Mouse (Mus musculus): ENCODE measurements around the gene Fcer1g. TPM values are rescaled to one million over a fixed set of nuclear protein-coding genes. Genes with fewer than 3 reads are reported as not detected.

Gene Fcer1g
- polyA plus RNA-seq, 1 experiment from 2014 or later: 115 TPM

DNA sequence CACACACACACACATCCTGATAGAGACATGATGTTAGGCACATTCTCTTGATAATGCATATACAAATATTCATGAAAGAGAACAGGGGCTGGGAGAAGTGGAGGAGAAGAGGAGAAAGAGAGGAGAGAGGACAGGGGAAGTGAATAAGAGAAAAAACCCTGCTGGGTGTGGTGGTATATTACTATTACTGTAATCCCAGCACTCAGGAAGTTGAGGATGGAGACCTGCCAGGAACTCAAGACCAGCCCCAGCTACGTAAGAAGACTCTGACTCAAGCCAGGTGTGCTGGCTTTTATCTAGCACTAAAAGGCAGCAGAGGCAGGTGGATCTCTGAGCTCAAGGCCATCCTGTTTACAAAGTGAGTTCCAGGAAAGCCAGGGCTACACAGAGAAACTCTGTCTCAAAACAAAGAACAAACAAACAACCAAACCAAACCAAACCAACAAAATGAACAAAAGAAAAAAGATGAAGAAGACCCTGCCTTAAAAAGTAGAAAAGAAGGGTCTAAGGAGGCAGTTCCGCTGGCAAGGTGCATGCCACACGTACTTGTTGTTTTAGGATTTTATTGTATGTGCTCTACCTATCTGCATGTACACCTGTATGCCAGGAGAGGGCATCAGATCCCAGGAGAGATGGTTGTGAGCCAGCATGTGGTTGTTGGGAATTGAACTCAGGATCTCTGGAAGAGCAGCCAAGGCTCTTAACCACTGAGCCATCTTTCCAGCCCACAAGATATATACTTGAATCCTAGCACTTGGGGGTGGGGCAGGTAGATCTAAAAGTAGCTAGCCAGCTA is 29.7 kb upstream of the Fcer1g start:
- Histone ChIP-seq H3K9ac (no peak overlapping the region), H3K27ac (replicated peaks) (no peak overlapping the region), H3K27me3 (peaks cover 42% of the 10 kb centered on the region), H3K9me3 (replicated peaks) (no peaks in the 10 kb centered on the region), H3K36me3 (replicated peaks) (no peaks in the 10 kb centered on the region), H3K4me1 (replicated peaks) (peaks cover 27% of the 10 kb centered on the region), H3K4me2 (no peak overlapping the region), H3K4me3 (replicated peaks) (no peak overlapping the region)
- WGBS (ENCODE audit: insufficient replicate concordance): 58% methylated on average over 3 of the region's 3 CpGs
- no peak for ATAC-seq (ENCODE audit: insufficient read depth)

- H3K4me3 ChIP-seq (replicated peaks): no peak overlapping the region
- H3K4me1 ChIP-seq (replicated peaks): peaks cover 26% of the 10 kb centered on the region
- no peaks in the 10 kb centered on the region for H3K9me3 ChIP-seq (replicated peaks)
- 0% methylated on average over 2 of the region's 2 CpGs for WGBS (ENCODE audit: insufficient replicate concordance)
- peaks cover 44% of the 10 kb centered on the region for H3K27me3 ChIP-seq
- H3K9ac ChIP-seq: no peak overlapping the region
- H3K4me2 ChIP-seq: no peak overlapping the region
- no peak overlapping the region for H3K27ac ChIP-seq (replicated peaks)
- no peaks in the 10 kb centered on the region for H3K36me3 ChIP-seq (replicated peaks)
- ATAC-seq (ENCODE audit: insufficient read depth): peak; percentile 33; the same call in 1 of the 2 replicates
Observed at GRCm38 (mm10) chr1:171263185-171263611, 29.0 kb upstream of the Fcer1g start.

DNA sequence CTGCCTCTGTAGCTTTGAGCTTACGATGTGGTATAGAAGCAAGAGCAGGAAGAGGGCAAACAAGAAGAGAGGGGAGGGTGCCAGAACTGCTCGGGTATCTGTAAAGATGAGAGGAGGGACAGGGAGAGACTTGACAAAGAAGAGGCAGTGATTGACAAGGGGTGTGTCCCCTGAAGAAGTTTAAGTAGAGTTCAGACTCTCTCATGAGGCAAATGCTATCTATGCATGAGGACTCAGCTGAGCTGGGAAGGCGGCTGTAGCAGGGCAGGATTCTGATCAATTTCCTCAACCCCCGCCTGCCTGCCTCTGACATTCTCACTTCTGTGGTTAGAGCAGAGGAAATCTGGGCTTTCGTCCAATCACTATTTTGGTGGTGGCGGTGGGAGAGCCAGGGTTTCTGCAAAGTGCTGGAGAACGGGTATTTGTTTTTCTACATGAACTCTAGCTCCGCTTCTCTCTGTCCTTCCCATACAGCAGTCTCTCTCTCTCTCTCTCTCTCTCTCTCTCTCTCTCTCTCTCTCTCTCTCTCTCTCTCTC is 28.5 kb upstream of the Fcer1g start:
- H3K4me1 ChIP-seq (replicated peaks): peaks cover 26% of the 10 kb centered on the region
- H3K4me3 ChIP-seq (replicated peaks): no peak overlapping the region
- peaks cover 44% of the 10 kb centered on the region for H3K27me3 ChIP-seq
- ATAC-seq (ENCODE audit: insufficient read depth): peak; percentile 13; the same call in 1 of the 2 replicates
- H3K27ac ChIP-seq (replicated peaks): peak overlapping the region; percentile 57; the same call in 1 of the 2 replicates
- no peaks in the 10 kb centered on the region for H3K9me3 ChIP-seq (replicated peaks)
- H3K4me2 ChIP-seq: peak overlapping the region; percentile 37
- WGBS (ENCODE audit: insufficient replicate concordance): 2% methylated on average over 8 of the region's 8 CpGs
- no peaks in the 10 kb centered on the region for H3K36me3 ChIP-seq (replicated peaks)
- no peak overlapping the region for H3K9ac ChIP-seq

DNA sequence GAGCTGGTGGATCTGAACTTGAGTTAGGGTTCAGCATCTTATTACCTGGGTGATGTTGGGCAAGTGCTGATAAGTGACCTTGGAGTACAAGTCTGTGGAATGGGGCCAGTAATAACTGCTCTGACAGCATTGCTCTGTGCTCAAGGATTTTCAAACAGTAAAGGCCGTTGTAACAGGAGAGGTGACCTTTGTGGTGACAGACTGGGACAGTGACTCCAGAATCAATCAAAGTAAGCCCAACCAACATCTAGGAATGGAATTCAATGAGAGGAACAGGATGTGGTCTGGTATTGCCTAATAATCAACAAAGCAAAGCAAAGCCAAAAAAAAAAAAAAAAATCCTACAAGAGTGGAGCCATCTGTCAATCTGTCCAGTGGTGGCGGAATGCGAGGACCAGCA is 26.2 kb upstream of the Fcer1g start:
- no peak for ATAC-seq (ENCODE audit: insufficient read depth)
- Histone ChIP-seq H3K4me3 (replicated peaks) (no peak overlapping the region), H3K36me3 (replicated peaks) (no peaks in the 10 kb centered on the region), H3K4me2 (no peak overlapping the region), H3K27ac (replicated peaks) (no peak overlapping the region), H3K4me1 (replicated peaks) (peaks cover 21% of the 10 kb centered on the region), H3K27me3 (peaks cover 51% of the 10 kb centered on the region), H3K9me3 (replicated peaks) (no peaks in the 10 kb centered on the region), H3K9ac (no peak overlapping the region)
- WGBS (ENCODE audit: insufficient replicate concordance): 29% methylated on average over 3 of the region's 3 CpGs

DNA sequence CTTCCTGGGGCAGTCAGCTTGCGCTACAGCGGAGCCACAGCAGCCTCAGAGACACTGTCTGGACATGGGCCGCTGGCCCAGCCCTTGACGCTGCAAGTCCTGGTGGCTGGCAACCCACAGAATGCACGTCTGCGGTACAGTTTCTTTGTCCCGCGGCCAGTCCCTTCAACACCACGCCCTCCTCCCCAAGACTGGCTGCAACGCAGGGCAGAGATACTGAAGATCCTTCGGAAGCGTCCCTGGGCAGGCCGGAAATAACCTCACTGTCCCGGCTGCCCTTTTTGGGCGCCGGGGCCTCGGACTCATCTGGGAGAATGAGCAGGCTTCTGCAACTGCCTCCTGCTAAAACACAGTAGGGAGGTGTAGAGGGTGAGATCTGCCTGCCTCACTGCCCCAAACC is 24.8 kb upstream of the Fcer1g start:
- Histone ChIP-seq H3K4me2 (no peak overlapping the region), H3K36me3 (replicated peaks) (no peaks in the 10 kb centered on the region), H3K27ac (replicated peaks) (no peak overlapping the region), H3K9ac (no peak overlapping the region), H3K4me3 (replicated peaks) (no peak overlapping the region), H3K9me3 (replicated peaks) (no peaks in the 10 kb centered on the region), H3K27me3 (peaks cover 55% of the 10 kb centered on the region), H3K4me1 (replicated peaks) (peaks cover 21% of the 10 kb centered on the region)
- 65% methylated on average over 17 of the region's 17 CpGs for WGBS (ENCODE audit: insufficient replicate concordance)
- ATAC-seq (ENCODE audit: insufficient read depth): no peak

- Histone ChIP-seq H3K36me3 (replicated peaks) (no peaks in the 10 kb centered on the region), H3K9ac (no peak overlapping the region), H3K27ac (replicated peaks) (no peak overlapping the region), H3K4me2 (no peak overlapping the region), H3K4me3 (replicated peaks) (no peak overlapping the region), H3K4me1 (replicated peaks) (peaks cover 21% of the 10 kb centered on the region), H3K9me3 (replicated peaks) (no peaks in the 10 kb centered on the region), H3K27me3 (peaks cover 59% of the 10 kb centered on the region)
- ATAC-seq (ENCODE audit: insufficient read depth): no peak
- 65% methylated on average over 9 of the region's 9 CpGs for WGBS (ENCODE audit: insufficient replicate concordance)
Observed at GRCm38 (mm10) chr1:171257781-171258180, 23.6 kb upstream of the Fcer1g start.

- no peak for ATAC-seq (ENCODE audit: insufficient read depth)
- H3K9ac ChIP-seq: no peak overlapping the region
- WGBS (ENCODE audit: insufficient replicate concordance): 51% methylated on average over 15 of the region's 15 CpGs
- H3K4me1 ChIP-seq (replicated peaks): peaks cover 18% of the 10 kb centered on the region
- no peaks in the 10 kb centered on the region for H3K36me3 ChIP-seq (replicated peaks)
- H3K4me2 ChIP-seq: peak overlapping the region; percentile 14; the same call in 1 of the 2 replicates
- H3K9me3 ChIP-seq (replicated peaks): no peaks in the 10 kb centered on the region
- H3K4me3 ChIP-seq (replicated peaks): no peak overlapping the region
- H3K27ac ChIP-seq (replicated peaks): no peak overlapping the region
- H3K27me3 ChIP-seq: peaks cover 59% of the 10 kb centered on the region
Observed at GRCm38 (mm10) chr1:171256937-171257548, 22.9 kb upstream of the Fcer1g start.

DNA sequence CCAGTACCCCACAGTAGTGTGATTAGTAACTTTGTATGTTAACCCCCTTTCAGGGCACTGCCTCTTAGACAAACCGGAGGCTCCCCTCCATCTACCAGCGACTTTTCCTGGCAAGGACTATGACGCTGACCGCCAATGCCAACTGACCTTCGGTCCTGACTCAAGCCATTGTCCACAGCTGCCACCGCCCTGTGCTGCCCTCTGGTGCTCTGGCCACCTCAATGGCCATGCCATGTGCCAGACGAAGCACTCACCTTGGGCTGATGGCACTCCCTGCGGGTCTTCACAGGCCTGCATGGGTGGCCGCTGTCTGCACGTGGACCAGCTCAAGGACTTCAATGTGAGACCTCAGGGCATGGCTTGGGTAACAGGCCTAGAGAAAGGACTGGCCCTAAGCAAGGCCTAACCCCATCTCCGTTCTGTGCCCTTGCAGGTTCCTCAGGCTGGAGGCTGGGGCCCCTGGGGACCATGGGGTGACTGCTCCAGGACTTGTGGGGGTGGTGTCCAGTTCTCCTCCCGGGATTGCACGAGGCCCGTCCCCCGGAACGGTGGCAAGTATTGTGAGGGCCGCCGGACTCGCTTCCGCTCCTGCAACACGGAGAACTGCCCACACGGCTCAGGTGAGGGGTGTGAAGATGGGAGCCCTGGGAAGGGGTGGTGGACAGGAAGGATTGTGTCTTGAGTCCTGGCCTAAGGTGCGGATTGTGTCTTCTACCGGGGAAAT is 22.1 kb upstream of the Fcer1g start:
- H3K4me3 ChIP-seq (replicated peaks): no peak overlapping the region
- 79% methylated on average over 24 of the region's 24 CpGs for WGBS (ENCODE audit: insufficient replicate concordance)

DNA sequence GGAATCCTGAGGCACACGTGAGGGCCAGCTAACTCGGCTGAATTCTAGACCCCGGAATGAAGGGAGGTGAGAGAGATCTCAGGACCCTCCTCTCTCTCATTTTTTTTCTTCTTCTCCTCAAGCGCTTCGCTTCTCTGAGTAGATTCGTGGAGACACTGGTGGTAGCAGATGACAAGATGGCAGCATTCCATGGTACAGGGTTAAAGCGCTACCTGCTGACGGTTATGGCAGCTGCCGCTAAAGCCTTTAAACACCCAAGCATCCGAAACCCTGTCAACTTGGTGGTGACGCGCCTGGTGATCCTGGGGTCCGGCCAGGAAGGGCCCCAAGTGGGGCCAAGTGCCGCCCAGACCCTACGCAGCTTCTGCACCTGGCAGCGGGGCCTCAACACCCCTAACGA is 18.2 kb upstream of the Fcer1g start:
- Histone ChIP-seq H3K4me2 (no peak overlapping the region), H3K4me3 (replicated peaks) (no peak overlapping the region), H3K9ac (no peak overlapping the region), H3K4me1 (replicated peaks) (peaks cover 18% of the 10 kb centered on the region), H3K27me3 (peaks cover 67% of the 10 kb centered on the region), H3K27ac (replicated peaks) (no peak overlapping the region), H3K9me3 (replicated peaks) (no peaks in the 10 kb centered on the region), H3K36me3 (replicated peaks) (no peaks in the 10 kb centered on the region)
- 67% methylated on average over 17 of the region's 17 CpGs for WGBS (ENCODE audit: insufficient replicate concordance)
- ATAC-seq (ENCODE audit: insufficient read depth): no peak

More for the DNA sequence above, 22.1 kb upstream of the Fcer1g start:
- Histone ChIP-seq H3K27me3 (peaks cover 60% of the 10 kb centered on the region), H3K4me1 (replicated peaks) (peaks cover 18% of the 10 kb centered on the region), H3K9me3 (replicated peaks) (no peaks in the 10 kb centered on the region), H3K27ac (replicated peaks) (no peak overlapping the region), H3K4me2 (no peak overlapping the region), H3K36me3 (replicated peaks) (no peaks in the 10 kb centered on the region), H3K9ac (no peak overlapping the region)
- ATAC-seq (ENCODE audit: insufficient read depth): no peak

DNA sequence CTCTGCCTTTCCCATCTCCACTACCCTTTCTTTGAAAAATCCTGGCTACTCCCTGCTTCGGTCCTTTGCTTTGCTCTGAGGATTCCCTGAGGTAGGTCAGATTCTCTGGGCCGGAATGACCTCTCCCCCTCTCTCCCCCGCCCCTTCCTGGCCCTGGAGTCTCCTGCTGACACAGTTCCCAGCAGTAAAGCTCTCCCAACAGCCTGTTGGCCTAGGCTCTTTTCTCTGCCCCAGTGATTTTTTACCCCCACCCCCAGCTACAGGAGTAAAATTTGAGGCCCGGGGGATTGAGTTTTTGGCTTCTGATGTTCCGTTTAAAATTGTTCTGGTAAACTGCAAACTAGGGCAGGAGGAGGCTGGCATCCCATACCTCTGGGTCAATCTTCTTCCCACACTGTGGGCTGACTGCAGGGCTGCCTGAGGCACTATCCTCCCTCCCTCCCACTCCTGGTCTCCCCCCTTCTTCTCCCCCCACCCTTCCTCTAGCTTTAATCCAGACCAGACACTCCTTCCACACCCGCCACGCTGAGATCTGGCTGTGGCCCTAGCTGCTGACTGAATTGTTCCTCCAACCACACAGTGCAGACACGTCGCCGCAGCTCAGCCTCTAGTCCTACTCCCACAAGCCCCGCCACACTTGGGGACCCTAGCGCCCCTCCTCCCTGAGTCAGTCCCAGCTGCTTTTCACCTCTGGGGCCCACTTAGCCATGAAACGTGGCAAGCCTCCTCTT is 17.6 kb upstream of the Fcer1g start:
- no peak for ATAC-seq (ENCODE audit: insufficient read depth)
- 0 out of 2 replicates have a peak overlapping the region, but pooled peaks have one; percentile 7 for H3K4me3 ChIP-seq (replicated peaks)
- 27% methylated on average over 13 of the region's 13 CpGs for WGBS (ENCODE audit: insufficient replicate concordance)

More for the DNA sequence above, 17.6 kb upstream of the Fcer1g start:
- no peaks in the 10 kb centered on the region for H3K36me3 ChIP-seq (replicated peaks)
- H3K9ac ChIP-seq: no peak overlapping the region
- no peaks in the 10 kb centered on the region for H3K9me3 ChIP-seq (replicated peaks)
- H3K27me3 ChIP-seq: peaks cover 67% of the 10 kb centered on the region
- no peak overlapping the region for H3K27ac ChIP-seq (replicated peaks)
- peaks cover 21% of the 10 kb centered on the region for H3K4me1 ChIP-seq (replicated peaks)
- peak overlapping the region; percentile 27; the same call in 1 of the 2 replicates for H3K4me2 ChIP-seq

Measured in liver, embryonic 15.5 days (tissue).